ENCODE assay signal across 30 mouse cellular contexts in genomic region chr16:13147810-13148555, GRCm38 (mm10). TPM values are rescaled to one million over a fixed set of nuclear protein-coding genes. Genes with fewer than 3 reads are reported as not detected.
DNase-seq lines count a peak whose midpoint lies in the region; ATAC-seq and TF ChIP-seq lines count a peak whose summit lies in the region.
"Had no signal": no experiment of that assay in that cellular context is flagged by ENCODE, and none has a peak within 500 bp of the region (broad histone marks: within the 10 kb centered on the region; RNA-seq: fewer than 3 reads in every experiment).

No protein-coding gene starts in this region.

- peaks cover 44% of the 10 kb centered on the region for H3K36me3 ChIP-seq in heart, embryonic 10.5 days
- peaks cover 14% of the 10 kb centered on the region; the same call in 1 of the 2 replicates for H3K36me3 ChIP-seq in lung, postnatal 0 days (ENCODE audit: insufficient read depth, low read length)
- H3K36me3 ChIP-seq in ES-Bruce4 (ENCODE audit: control insufficient read depth, insufficient read depth, low read length, poor library complexity, severe bottlenecking) = 0 out of 2 replicates have a peak, but pooled peaks cover 4% of the 10 kb centered on the region
- H3K36me3 ChIP-seq in stomach, embryonic 15.5 days = peaks cover 21% of the 10 kb centered on the region

- peak; percentile 56; the same call in 1 of the 2 replicates for ATAC-seq in lung, postnatal 0 days
- ATAC-seq in stomach, embryonic 15.5 days (ENCODE audit: insufficient read depth, low FRiP score, low read depth) = 0 out of 2 replicates have a peak, but pooled peaks have one; percentile 35
- ATAC-seq: activated CD4-positive, CD25-positive, alpha-beta regulatory T cell, adult 4 months; forebrain, embryonic 15.5 days; hindbrain, postnatal 0 days; intestine, embryonic 15.5 days; midbrain, embryonic 13.5 days had no signal

- 87% methylated on average over 19 of the region's 19 CpGs for WGBS in heart, embryonic 10.5 days
- WGBS in lung, postnatal 0 days = 77% methylated on average over 19 of the region's 19 CpGs
- WGBS in stomach, embryonic 15.5 days = 83% methylated on average over 19 of the region's 19 CpGs

- no peak overlapping the region for H3K4me2 ChIP-seq in lung, postnatal 0 days (replicated peaks; ENCODE audit: low read depth, low read length)
- no peak overlapping the region for H3K4me2 ChIP-seq in stomach, embryonic 15.5 days
- H3K4me2 ChIP-seq: embryonic facial prominence, embryonic 15.5 days; forebrain, embryonic 15.5 days; heart, embryonic 15.5 days; hindbrain, embryonic 12.5 days; intestine, embryonic 15.5 days; liver, embryonic 13.5 days; midbrain, embryonic 13.5 days had no signal

- no peak overlapping the region for H3K27ac ChIP-seq in heart, embryonic 10.5 days
- H3K27ac ChIP-seq in lung, postnatal 0 days (ENCODE audit: low read length) = no peak overlapping the region
- no peak overlapping the region for H3K27ac ChIP-seq in ES-Bruce4 (ENCODE audit: insufficient read depth, low read length)
- H3K27ac ChIP-seq in stomach, embryonic 15.5 days = no peak overlapping the region
- H3K27ac ChIP-seq: embryonic facial prominence, embryonic 15.5 days; forebrain, embryonic 15.5 days; gastrocnemius, adult 2 months; heart, embryonic 15.5 days; hindbrain, embryonic 12.5 days; hindbrain, postnatal 0 days; intestine, embryonic 15.5 days; liver, embryonic 13.5 days; midbrain, embryonic 13.5 days had no signal

- DNase-seq in heart, embryonic 10.5 days (ENCODE audit: low spot score) = peak; percentile 67
- no peak for DNase-seq in heart, postnatal 25 days (ENCODE audit: low spot score)
- peak; percentile 43 for DNase-seq in lung, postnatal 0 days (ENCODE audit: low spot score)
- DNase-seq in lung, adult 18-20 months = no peak
- DNase-seq in frontal cortex, postnatal 36 days (ENCODE audit: low spot score in 2 of 2) = no peak
- DNase-seq in thymus, postnatal 10 days (ENCODE audit: low spot score in 2 of 2) = no peak
- DNase-seq: adrenal gland, adult 2 months; adrenal gland, postnatal 36 days; cerebellum, adult 18-20 months; cerebellum, postnatal 10 days; gastrocnemius, adult 2 months; gastrocnemius, postnatal 36 days; heart, postnatal 36 days; kidney, adult 8-10 months; kidney, postnatal 10 days; layer of hippocampus, postnatal 36 days; left cerebral cortex, postnatal 4 days; liver, embryonic 13.5 days; thymus, postnatal 14 days had no signal

- no peak for TF ChIP-seq CTCF in lung, postnatal 0 days (IDR thresholded peaks at IDR 0.05)
- no peak for TF ChIP-seq CTCF in ES-Bruce4 (IDR thresholded peaks at IDR 0.05; ENCODE audit: low read depth, low read length)

- no peak overlapping the region for H3K4me3 ChIP-seq in heart, embryonic 10.5 days
- no peak overlapping the region for H3K4me3 ChIP-seq in lung, postnatal 0 days (ENCODE audit: low read depth, low read length)
- peak overlapping the region; percentile 8 for H3K4me3 ChIP-seq in ES-Bruce4 (ENCODE audit: low read depth, low read length)
- H3K4me3 ChIP-seq in stomach, embryonic 15.5 days (replicated peaks) = no peak overlapping the region
- H3K4me3 ChIP-seq: embryonic facial prominence, embryonic 15.5 days; forebrain, embryonic 15.5 days; gastrocnemius, adult 2 months; heart, embryonic 15.5 days; hindbrain, embryonic 12.5 days; intestine, embryonic 15.5 days; liver, embryonic 13.5 days; megakaryocyte, embryonic 14.5 days; midbrain, embryonic 13.5 days had no signal

- no peak for TF ChIP-seq EP300 in lung, postnatal 0 days (IDR thresholded peaks at IDR 0.05)
- no peak for TF ChIP-seq EP300 in ES-Bruce4 (IDR thresholded peaks at IDR 0.05; ENCODE audit: insufficient read depth, low read depth, low read length)

- no peaks in the 10 kb centered on the region for H3K4me1 ChIP-seq in heart, embryonic 10.5 days
- no peaks in the 10 kb centered on the region for H3K4me1 ChIP-seq in lung, postnatal 0 days (ENCODE audit: insufficient read depth, low read depth, low read length)
- peaks cover 2% of the 10 kb centered on the region for H3K4me1 ChIP-seq in ES-Bruce4 (ENCODE audit: control insufficient read depth, insufficient read depth, low read length)
- H3K4me1 ChIP-seq in stomach, embryonic 15.5 days = peaks cover 3% of the 10 kb centered on the region; the same call in 1 of the 2 replicates
- H3K4me1 ChIP-seq: forebrain, embryonic 15.5 days; heart, embryonic 15.5 days; hindbrain, embryonic 12.5 days; liver, embryonic 13.5 days; midbrain, embryonic 13.5 days had no signal

- intact Hi-C loops in heart, postnatal 25 days (cut with DNase I) = no loop called here

- no peak for TF ChIP-seq POLR2A in ES-Bruce4 (IDR thresholded peaks at IDR 0.05; ENCODE audit: insufficient read depth, low read length)

- H3K27me3 ChIP-seq in heart, embryonic 10.5 days (ENCODE audit: insufficient read depth, poor library complexity, severe bottlenecking) = no peaks in the 10 kb centered on the region
- H3K27me3 ChIP-seq in lung, postnatal 0 days (replicated peaks; ENCODE audit: insufficient read depth, low read length) = no peaks in the 10 kb centered on the region
- no peaks in the 10 kb centered on the region for H3K27me3 ChIP-seq in ES-Bruce4 (ENCODE audit: control insufficient read depth, insufficient read depth, low read length, poor library complexity, severe bottlenecking)
- H3K27me3 ChIP-seq in stomach, embryonic 15.5 days (replicated peaks) = no peaks in the 10 kb centered on the region
- H3K27me3 ChIP-seq: embryonic facial prominence, embryonic 15.5 days; forebrain, embryonic 15.5 days; heart, embryonic 15.5 days; hindbrain, embryonic 12.5 days; intestine, embryonic 15.5 days; liver, embryonic 13.5 days; megakaryocyte, embryonic 14.5 days; midbrain, embryonic 13.5 days had no signal

- no peak overlapping the region for H3K9ac ChIP-seq in lung, postnatal 0 days (replicated peaks; ENCODE audit: low read depth)
- H3K9ac ChIP-seq in ES-Bruce4 (ENCODE audit: low read depth, poor library complexity, severe bottlenecking) = no peak overlapping the region
- no peak overlapping the region for H3K9ac ChIP-seq in stomach, embryonic 15.5 days
- H3K9ac ChIP-seq: embryonic facial prominence, embryonic 15.5 days; forebrain, embryonic 15.5 days; heart, embryonic 15.5 days; hindbrain, embryonic 12.5 days; intestine, embryonic 15.5 days; liver, embryonic 13.5 days; midbrain, embryonic 13.5 days had no signal

- no peaks in the 10 kb centered on the region for H3K9me3 ChIP-seq in heart, embryonic 10.5 days
- no peaks in the 10 kb centered on the region for H3K9me3 ChIP-seq in lung, postnatal 0 days (ENCODE audit: low read length)
- no peaks in the 10 kb centered on the region for H3K9me3 ChIP-seq in ES-Bruce4 (replicated peaks; ENCODE audit: control insufficient read depth, insufficient read depth, low read length, poor library complexity, severe bottlenecking)
- H3K9me3 ChIP-seq in stomach, embryonic 15.5 days = no peaks in the 10 kb centered on the region
- H3K9me3 ChIP-seq: embryonic facial prominence, embryonic 15.5 days; forebrain, embryonic 15.5 days; heart, embryonic 15.5 days; hindbrain, embryonic 12.5 days; intestine, embryonic 15.5 days; liver, embryonic 13.5 days; midbrain, embryonic 13.5 days had no signal

RNA-seq across cellular contexts. Expression of gene Ercc4, which starts 38.5 kb away (rescaled TPM):
- 8.9 and 9.6 TPM in 2 replicates for polyA plus RNA-seq in heart, embryonic 10.5 days (2016; fragmentation: Nextera tagmentation; extraction: Ambion mirVana)
- 1 to 10 TPM; 6.7 to 8.6 TPM for total RNA-seq in heart, postnatal 25 days (2021)
- polyA plus RNA-seq in lung, postnatal 0 days (2015; fragmentation: Nextera tagmentation; extraction: Ambion mirVana) = 7.9 and 8.1 TPM in 2 replicates
- polyA plus RNA-seq in ES-Bruce4 (2011; ENCODE audit: insufficient read depth, insufficient read length, low read depth, missing spikeins) = 12.4 and 13.4 TPM in 2 replicates
- polyA plus RNA-seq in stomach, embryonic 15.5 days (2015; fragmentation: Nextera tagmentation; extraction: Ambion mirVana) = 11.4 and 12.2 TPM in 2 replicates

Comparison
In these comparisons a context has a peak if more than half of its experiments do, and no peak if none do; other contexts are left out.
1. DNase-seq: peak in heart, embryonic 10.5 days (single experiment) and lung, postnatal 0 days (single experiment); none in heart, postnatal 25 days (single experiment), lung, adult 18-20 months (0 of 2), frontal cortex, postnatal 36 days (0 of 2) and thymus, postnatal 10 days (0 of 2).